Mouse (Mus musculus) kidney, postnatal 0 days (tissue): ENCODE results near the gene Cul4b. TPM values are rescaled to one million over a fixed set of nuclear protein-coding genes. Genes with fewer than 3 reads are reported as not detected.
A peak's percentile ranks its signal among the peaks of the same experiment; 100 is the strongest.

Source experiments
- ATAC-seq: fragments of 200-750 bp; cut with Nextera tagmentation; replicated peaks from 2 replicates; pipeline ENCODE4 v1.8.0; 2017; ENCODE audit warnings: low read depth, moderate number of reproducible peaks, moderate TSS enrichment, moderate library complexity; ENCODE audit not compliant: low FRiP score
- DNase-seq: peaks from one replicate; pipeline ENCODE4 v3.0.0-alpha.2; 2016; ENCODE audit warnings: low spot score
- H3K27ac ChIP-seq: fragments of 300-500 bp; sonication (generic); 2 replicates; pipeline ENCODE4 v1.5.1; 2014; ENCODE audit warnings: mild to moderate bottlenecking
- H3K27me3 ChIP-seq: fragments of 300-500 bp; sonication (generic); 2 replicates; pipeline ENCODE4 v1.6.1; 2014; ENCODE audit warnings: low read length, mixed read lengths; ENCODE audit not compliant: insufficient read depth
- H3K36me3 ChIP-seq: fragments of 300-500 bp; sonication (generic); 2 replicates; pipeline ENCODE4 v1.6.1; 2014; ENCODE audit warnings: low read length, mixed read lengths; ENCODE audit not compliant: insufficient read depth
- H3K4me1 ChIP-seq: fragments of 300-500 bp; sonication (generic); replicated peaks from 2 replicates; pipeline ENCODE4 v1.6.1; 2014; ENCODE audit warnings: antibody characterized with exemption, low read length, mixed read lengths; ENCODE audit not compliant: insufficient read depth
- H3K4me2 ChIP-seq: fragments of 300-500 bp; sonication (generic); 2 replicates; pipeline ENCODE4 v1.6.1; 2014; ENCODE audit warnings: mild to moderate bottlenecking, low read length, moderate library complexity, mixed read lengths
- H3K4me3 ChIP-seq: fragments of 300-500 bp; sonication (generic); replicated peaks from 2 replicates; pipeline ENCODE4 v1.5.1; 2014; ENCODE audit warnings: low read depth, low read length
- H3K9ac ChIP-seq: fragments of 300-500 bp; sonication (generic); 2 replicates; pipeline ENCODE4 v1.6.1; 2014; ENCODE audit warnings: low read depth, low read length
- H3K9me3 ChIP-seq: fragments of 300-500 bp; sonication (generic); replicated peaks from 2 replicates; pipeline ENCODE4 v1.6.1; 2016; ENCODE audit warnings: low read length, inconsistent platforms, mixed read lengths
- CTCF ChIP-seq: IDR thresholded peaks from 2 replicates; pipeline ENCODE4 v1.5.1; 2016; ENCODE audit warnings: antibody characterized with exemption, low read depth, mild to moderate bottlenecking, moderate library complexity
- WGBS: fragments of 180-500 bp; shearing (Covaris S2); extraction: QIAGEN DNeasy Blood & Tissue Kit; methylation state at CpG from one replicate; pipeline ENCODE4 v1.1.7; 2014; 5-methylcytosine and 5-hydroxymethylcytosine counted together
- polyA plus RNA-seq: library from polyadenylated mRNA; unstranded; fragments of >200 nt; fragmentation: Nextera tagmentation; extraction: Ambion mirVana; gene quantifications from 2 replicates; pipeline ENCODE4 v1.2.1, GENCODE M21; 2015

Cul4b gene
- polyA plus RNA-seq: 25.3 and 25.5 TPM in 2 replicates

DNA sequence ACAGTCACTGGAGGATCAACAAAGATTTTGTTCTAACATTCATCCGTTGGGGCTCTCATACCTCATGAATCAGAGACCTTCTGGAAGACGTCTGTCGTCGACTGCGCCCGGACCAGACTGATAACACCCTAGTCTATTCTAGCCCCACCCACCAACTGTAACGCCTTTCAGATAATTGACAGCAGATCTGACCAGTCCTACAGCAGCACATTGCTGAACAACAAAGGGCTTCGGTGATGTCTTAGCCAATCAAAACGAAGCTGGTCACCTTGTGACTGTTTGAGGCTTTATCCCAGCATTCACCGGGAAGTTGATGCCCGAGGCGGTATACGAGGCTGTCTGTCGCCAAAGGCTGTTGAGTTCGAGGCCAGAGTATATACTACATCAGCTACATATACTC, at the start of gene Cul4b:
TSS of gene Cul4b (minus strand) at position 119 of the 400 bp plus-strand sequence.
- no peak for ATAC-seq
- 84% methylated on average over 15 of the region's 15 CpGs for WGBS

GRCm38 (mm10) chrX:38600995-38601369, 25.0 kb upstream of the Cul4b start:
- Histone ChIP-seq H3K27me3 (no peaks in the 10 kb centered on the region), H3K4me2 (peak overlapping the region; percentile 64), H3K4me3 (peak overlapping the region; percentile 51), H3K9ac (peak overlapping the region; percentile 59), H3K27ac (peak overlapping the region; percentile 86), H3K4me1 (no peaks in the 10 kb centered on the region), H3K36me3 (no peaks in the 10 kb centered on the region), H3K9me3 (no peaks in the 10 kb centered on the region)
- ATAC-seq: peak; percentile 33
- no peak for TF ChIP-seq CTCF
- peak; percentile 53 for DNase-seq
- 18% methylated on average over 3 of the region's 3 CpGs for WGBS

More for the DNA sequence above, at the start of gene Cul4b:
- H3K27me3 ChIP-seq: no peaks in the 10 kb centered on the region
- H3K4me2 ChIP-seq: no peak within 1 kb of the TSS
- H3K36me3 ChIP-seq: no peaks in the 10 kb centered on the region
- H3K4me3 ChIP-seq: no peak within 1 kb of the TSS
- no peaks in the 10 kb centered on the region for H3K9me3 ChIP-seq
- TF ChIP-seq CTCF: no peak
- H3K9ac ChIP-seq: no peak within 1 kb of the TSS
- H3K27ac ChIP-seq: no peak within 1 kb of the TSS
- no peaks in the 10 kb centered on the region for H3K4me1 ChIP-seq
- no peak for DNase-seq

GRCm38 (mm10) chrX:38600177-38600994, 24.4 kb upstream of the Cul4b start, which contains the start of gene Mcts1:
Gene Mcts1, plus strand, starts transcription at chrX:38600578.
- Histone ChIP-seq H3K36me3 (no peaks in the 10 kb centered on the region), H3K9me3 (no peaks in the 10 kb centered on the region), H3K4me2 (peak within 1 kb of the TSS; percentile 64), H3K9ac (peak within 1 kb of the TSS; percentile 59), H3K4me3 (peak within 1 kb of the TSS; percentile 51), H3K27ac (peak within 1 kb of the TSS; percentile 86), H3K27me3 (no peaks in the 10 kb centered on the region), H3K4me1 (no peaks in the 10 kb centered on the region)
- DNase-seq (peak; percentile 93), ATAC-seq (peak; percentile 93)
- no peak for TF ChIP-seq CTCF
- 24% methylated on average over 26 of the region's 26 CpGs for whole genome bisulfite sequencing

GRCm38 (mm10) chrX:38593180-38593889, 17.3 kb upstream of the Cul4b start:
- no peak for ATAC-seq
- TF ChIP-seq CTCF: no peak
- peak; percentile 51 for DNase-seq
- Histone ChIP-seq H3K4me3 (no peak overlapping the region), H3K27me3 (no peaks in the 10 kb centered on the region), H3K9me3 (no peaks in the 10 kb centered on the region), H3K36me3 (no peaks in the 10 kb centered on the region), H3K4me1 (no peaks in the 10 kb centered on the region), H3K27ac (no peak overlapping the region), H3K4me2 (no peak overlapping the region), H3K9ac (no peak overlapping the region)
- WGBS: 46% methylated on average over 5 of the region's 5 CpGs

GRCm38 (mm10) chrX:38591749-38592148, 15.8 kb upstream of the Cul4b start:
- Histone ChIP-seq H3K9me3 (no peaks in the 10 kb centered on the region), H3K9ac (no peak overlapping the region), H3K36me3 (no peaks in the 10 kb centered on the region), H3K4me3 (no peak overlapping the region), H3K4me1 (no peaks in the 10 kb centered on the region), H3K27ac (no peak overlapping the region), H3K4me2 (no peak overlapping the region), H3K27me3 (no peaks in the 10 kb centered on the region)
- TF ChIP-seq CTCF: no peak
- no peak for ATAC-seq
- whole genome bisulfite sequencing: 89% methylated on average over 3 of the region's 3 CpGs
- DNase-seq: no peak

- Histone ChIP-seq H3K4me1 (no peaks in the 10 kb centered on the region), H3K9me3 (no peaks in the 10 kb centered on the region), H3K27me3 (no peaks in the 10 kb centered on the region), H3K27ac (peak overlapping the region; percentile 31; the same call in 1 of the 2 replicates), H3K36me3 (no peaks in the 10 kb centered on the region), H3K9ac (no peak overlapping the region), H3K4me3 (no peak overlapping the region), H3K4me2 (no peak overlapping the region)
- DNase-seq (peak; percentile 64), ATAC-seq (no peak)
- TF ChIP-seq CTCF: no peak
- WGBS: 29% methylated on average over 4 of the region's 4 CpGs
Observed at GRCm38 (mm10) chrX:38589827-38590226, 13.8 kb upstream of the Cul4b start.
